Mouse (Mus musculus): Measurements from ENCODE around the gene Fam76b.
A peak's percentile ranks its signal among the peaks of the same experiment; 100 is the strongest.
"Not testable (repeated sequence)": the region's sequence is repeated elsewhere in the genome, so short reads cannot be mapped to it uniquely, and the experiment has no call there.

Gene Fam76b

DNA sequence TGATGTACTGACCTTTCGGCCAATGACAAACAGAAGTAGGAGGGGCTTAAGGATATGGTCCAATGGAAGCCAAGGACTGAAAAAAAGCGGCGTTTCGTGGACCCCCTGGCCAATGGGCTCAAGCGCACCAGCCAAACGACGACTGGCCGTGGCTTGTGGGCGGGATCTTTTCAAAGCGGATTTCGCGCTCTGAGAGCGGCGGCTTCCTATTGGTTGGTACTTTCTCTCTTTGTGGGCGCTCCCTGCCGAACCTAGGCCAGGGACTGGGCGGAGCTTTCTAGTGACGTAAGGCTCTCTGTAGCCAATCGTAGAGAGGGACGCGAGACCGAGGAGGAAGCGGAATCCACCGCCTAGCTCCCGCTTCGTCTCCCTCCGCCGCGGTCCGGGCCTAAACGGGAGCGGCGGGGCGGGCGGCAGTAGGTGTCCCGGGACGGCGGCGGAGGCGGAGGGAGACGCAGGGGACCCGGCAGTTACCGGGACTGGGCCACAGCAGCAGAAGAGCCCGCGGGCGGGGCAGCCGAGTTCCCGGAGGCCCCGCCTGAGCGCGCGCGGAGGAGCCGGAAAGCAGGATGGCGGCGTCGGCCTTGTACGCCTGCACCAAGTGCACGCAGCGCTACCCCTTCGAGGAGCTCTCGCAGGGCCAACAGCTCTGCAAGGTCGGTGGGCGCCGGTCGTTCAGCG is at the start of gene Fam76b:
Gene Fam76b, plus strand, starts transcription at position 311 of the 681 bp plus-strand sequence.
- peak; percentile 100 for DNase-seq (ENCODE audit: low read depth)

DNA sequence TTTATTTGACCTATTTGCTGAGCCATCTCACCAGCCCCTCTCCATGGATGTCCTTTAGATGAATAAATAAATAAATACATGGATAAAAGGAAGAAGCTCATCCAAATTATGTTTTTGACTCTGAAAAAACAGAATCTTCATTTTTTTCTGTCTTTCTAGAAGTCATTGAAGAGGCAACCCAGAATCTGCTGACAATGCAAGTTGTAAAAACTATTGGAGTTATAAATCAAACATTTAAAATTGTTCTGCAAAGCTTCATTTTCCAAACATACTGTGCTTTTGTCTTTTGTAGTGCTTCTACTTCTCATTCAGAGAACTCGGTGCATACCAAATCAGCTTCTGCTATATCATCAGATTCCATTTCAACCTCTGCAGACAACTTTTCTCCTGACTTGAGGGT is 45.5 kb upstream of the Fam76b start:
- no peak for DNase-seq (ENCODE audit: low read depth)

DNA sequence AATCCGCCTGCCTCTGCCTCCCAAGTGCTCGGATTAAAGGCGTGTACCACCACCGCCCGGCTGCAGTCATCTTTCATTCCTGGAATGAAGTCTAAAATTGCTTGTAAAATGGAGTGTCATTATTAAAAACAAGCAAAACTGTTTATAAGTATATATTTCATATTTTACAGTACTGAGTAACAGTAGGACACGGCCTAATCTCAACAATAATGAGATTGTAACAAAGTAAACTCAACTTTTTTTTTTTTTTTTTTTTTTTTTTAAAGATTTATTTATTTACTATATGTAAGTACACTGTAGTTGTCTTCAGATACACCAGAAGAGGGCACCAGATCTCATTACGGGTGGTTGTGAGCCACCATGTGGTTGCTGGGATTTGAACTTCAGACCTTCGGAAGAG is 36.7 kb upstream of the Fam76b start:
- not testable (repeated sequence) for DNase-seq (ENCODE audit: low read depth)

DNA sequence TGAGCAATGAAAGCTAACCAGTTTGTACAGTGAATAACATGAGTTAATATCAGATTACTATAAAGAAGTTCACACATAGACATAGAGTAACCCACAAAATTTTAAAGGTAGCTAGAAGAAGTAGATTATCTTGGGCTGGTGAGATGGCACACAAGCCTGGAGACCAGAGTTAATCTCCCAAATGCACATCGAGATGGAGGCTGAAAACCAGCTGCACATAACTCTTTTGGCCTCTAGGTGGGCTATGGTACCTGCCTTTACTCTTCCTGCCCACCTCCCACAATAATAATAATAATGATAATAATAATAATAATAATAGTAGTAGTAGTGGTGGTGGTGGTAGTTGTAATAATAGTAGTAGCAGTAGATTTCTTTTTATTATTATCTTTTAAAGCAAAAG is 33.2 kb upstream of the Fam76b start:
- no peak for DNase-seq (ENCODE audit: low read depth)

DNA sequence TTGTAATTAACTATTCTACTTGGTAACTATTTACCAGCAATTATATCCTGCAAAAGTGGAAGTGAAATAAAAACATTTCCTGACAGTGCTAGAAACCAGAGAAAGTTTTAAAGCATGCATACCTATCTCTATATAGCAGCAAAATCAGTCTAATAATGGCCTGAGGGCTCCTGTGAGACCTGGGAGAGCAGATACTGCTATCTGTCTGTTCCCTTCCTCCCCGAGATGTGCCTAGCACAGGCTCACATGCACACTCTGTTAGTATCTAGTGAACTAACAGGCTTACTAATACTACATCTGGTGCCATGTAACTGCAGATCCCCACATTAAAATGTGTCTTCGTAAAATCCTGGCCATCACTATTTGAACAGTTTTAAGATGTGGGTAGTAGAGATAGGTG is 32.8 kb upstream of the Fam76b start:
- DNase-seq (ENCODE audit: low read depth): no peak

DNA sequence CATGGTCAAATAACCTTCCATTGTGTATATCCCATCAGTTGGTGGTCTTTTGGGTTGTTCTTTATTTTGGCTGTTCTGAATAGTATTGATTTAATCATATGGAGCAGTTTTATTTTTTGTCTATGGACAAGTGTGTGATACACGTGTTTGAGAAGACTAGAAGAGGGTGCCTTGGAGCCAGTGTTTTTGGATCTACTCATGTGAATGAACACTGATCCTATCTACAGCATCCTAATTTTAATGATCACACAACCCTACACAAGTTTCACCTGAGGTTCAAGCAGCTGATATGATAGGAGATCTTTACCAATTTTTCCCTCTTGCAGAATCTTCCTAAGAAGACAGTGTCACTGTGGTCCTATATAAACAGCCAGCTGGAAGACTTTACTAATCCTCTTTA is 23.0 kb upstream of the Fam76b start:
- no peak for DNase-seq (ENCODE audit: low read depth)

DNA sequence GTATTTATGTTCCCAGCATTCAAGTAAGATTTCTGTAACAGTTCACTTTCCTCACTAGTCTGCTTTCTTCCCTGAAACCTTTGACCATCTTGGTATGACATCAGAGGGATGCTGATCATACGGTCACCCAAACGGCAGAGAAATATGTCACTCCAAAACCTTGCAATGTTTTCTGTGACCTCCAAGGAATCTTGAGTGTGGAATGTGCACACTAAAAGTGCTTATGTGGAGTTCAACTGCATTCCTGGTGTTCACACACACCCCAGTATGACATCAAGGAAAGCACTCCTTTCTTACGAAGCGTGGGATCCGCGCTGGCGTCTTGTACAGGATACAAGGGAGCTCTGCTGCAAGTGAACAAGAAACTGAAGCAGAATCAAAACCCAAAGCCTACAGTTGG is 20.7 kb upstream of the Fam76b start:
- no peak for DNase-seq (ENCODE audit: low read depth)

DNA sequence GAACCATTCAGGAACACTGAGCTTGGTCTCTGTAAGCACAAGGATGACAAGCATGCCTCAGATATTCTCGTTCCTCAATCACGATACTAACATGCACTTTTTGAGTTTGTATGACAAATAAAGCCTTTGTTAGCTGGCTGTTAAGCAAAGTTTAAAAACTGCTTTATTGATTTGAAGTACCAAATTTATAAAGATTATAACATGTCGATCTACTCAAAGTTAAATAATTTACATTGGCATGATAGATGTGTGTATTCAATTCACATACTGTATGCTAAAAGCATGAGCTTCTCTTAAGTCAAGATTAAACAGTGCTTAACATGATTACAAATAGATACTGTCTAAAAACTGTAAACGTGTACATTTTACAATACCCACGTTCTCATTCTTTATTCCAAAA is 19.9 kb upstream of the Fam76b start:
- no peak for DNase-seq (ENCODE audit: low read depth)

DNA sequence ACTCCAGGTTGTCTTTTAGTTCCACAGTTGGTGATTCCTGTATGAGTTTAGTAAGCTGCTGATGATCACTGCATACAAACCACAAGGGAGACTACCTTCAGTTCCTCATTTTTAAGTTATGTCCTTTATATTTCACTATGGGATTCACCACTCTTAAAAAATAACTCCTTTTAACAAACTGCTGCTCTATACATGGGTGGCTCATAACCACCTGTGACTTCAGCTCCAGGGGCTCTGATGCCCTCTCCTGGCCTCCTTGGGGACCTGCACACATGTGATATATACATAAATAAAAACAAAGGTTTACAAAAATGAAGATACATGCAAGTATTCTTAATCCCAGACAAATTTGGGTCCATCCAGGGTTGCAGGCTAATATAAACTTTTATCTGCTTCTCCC is 17.6 kb upstream of the Fam76b start:
- DNase-seq (ENCODE audit: low read depth): no peak

DNA sequence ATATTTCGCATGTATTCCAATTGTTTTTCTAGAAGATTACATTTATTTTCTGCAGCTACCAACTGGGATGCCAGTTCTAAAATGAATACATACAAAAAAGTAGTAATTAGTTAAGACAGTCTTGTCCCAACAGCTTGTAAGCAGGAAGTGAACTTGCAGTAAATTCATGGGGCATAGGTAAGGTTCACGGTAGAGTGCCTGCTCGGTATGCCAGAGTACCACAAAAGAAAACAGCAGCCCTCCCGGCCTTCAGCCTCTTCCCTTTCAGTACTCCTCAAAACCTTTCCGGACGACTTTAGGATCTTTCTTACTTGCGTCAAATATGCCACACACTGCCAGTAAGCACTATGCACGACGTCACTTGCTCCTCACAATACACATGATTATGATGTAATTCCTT is 9.1 kb upstream of the Fam76b start:
- DNase-seq (ENCODE audit: low read depth): no peak

DNA sequence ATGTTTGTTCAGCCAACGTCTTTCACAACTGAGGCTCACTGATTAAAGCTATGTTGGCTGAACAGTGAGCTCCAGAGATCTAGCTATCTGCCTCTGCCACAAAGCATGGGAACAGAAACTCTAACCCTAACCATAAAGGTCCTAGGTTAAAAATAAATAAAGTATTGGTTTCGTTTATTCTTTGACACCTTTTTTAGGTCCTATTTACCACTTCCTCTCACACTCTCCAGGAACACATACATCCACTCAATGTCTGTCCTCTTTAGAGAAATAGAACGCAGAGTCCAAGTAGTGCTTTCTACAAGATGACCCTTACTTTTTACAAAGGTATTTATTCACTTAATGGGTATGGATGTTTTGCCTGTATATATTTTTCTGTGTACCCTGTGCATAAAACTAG is 6.7 kb upstream of the Fam76b start:
- DNase-seq (ENCODE audit: low read depth): no peak

DNA sequence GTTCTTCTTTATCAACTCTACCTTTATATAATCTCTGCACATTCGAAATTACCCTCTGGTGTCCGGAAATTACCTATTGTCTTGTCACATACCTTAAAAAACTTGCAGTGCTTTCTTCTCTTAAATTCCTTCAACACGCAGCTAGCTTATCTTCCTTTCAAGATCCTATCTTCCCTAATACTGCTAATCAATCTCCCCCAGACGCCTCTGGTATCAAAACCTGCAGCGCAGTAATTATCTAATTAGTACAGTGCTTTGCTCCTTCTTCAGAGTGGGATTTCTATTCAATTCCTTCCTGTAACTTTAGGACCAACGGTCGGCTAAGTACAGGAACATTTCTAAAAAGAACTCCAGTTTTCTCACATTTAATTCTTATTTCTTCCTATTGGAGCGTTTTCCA is 1.6 kb upstream of the Fam76b start:
- no peak for DNase-seq (ENCODE audit: low read depth)

DNA sequence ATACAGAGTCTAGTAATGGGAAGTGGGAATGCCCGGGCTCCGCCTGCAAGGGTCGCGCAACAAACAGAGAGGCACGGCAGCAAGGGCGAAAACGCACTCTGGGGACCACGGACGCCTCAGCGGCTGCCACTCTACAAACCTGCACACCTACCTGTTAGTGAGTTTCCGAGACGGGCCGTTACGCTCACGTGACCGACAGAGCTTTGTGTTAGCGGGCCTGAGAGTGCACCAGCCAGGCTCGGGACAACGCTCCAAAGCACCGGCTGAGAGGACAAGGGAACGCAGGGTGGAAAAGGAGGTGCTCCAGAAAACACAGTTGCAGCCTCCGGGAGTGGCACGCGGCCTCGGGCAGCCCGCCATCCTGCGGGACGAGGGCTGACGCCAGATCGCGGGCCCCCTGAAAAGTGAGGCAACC is 1.1 kb upstream of the Fam76b start:
- peak; percentile 78 for DNase-seq (ENCODE audit: low read depth)

DNA sequence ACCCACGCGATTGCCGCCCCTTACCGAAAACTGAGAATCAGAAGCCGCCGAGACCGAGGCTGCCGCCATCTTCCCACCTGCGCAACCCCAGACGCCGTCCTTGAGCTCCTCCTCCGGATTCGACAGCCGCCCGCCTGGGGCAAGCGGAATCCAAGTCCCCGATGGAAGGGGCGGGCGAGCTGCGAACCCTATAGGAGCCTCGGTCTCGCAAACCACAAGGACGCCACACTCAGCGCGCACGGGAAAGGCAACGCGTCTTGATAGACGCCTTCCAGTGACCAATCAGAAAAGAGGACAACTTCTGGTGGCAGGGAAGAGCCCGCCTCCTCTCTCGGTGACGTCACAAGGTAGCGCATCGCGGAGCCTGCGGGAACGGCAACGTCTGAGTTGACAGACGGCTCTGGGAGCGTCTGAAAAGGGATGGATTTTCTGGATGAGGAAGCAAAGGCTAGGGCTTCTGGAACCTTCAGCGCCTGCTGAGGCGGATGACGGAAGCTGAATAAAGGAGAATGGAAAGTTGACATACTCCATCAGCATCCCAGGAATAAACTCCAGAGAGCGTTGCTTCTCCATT is 597 bp upstream of the Fam76b start, which contains the start of gene Cep57:
Gene Cep57, minus strand, starts transcription at position 276 of the 574 bp plus-strand sequence.
- peak; percentile 99 for DNase-seq (ENCODE audit: low read depth)

DNA sequence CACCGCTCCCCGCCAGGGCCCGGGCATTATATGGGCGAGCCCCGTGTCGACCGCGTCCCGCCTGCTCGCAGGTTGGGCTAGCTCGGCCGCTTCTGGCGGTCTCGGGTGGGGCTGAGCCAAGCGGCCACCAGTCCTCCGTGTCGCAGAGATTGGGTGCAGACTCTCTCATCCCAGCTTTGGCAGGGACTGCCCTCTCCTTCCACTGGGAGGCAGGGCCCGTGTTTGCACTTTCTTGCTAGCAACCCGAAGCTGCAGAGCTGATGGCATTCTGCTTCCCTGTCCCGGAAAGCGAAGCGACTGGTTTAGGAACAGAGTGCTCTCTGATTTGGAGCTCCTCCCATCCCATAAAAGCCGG is 548 bp downstream of the Fam76b start:
- no peak for DNase-seq (ENCODE audit: low read depth)

DNA sequence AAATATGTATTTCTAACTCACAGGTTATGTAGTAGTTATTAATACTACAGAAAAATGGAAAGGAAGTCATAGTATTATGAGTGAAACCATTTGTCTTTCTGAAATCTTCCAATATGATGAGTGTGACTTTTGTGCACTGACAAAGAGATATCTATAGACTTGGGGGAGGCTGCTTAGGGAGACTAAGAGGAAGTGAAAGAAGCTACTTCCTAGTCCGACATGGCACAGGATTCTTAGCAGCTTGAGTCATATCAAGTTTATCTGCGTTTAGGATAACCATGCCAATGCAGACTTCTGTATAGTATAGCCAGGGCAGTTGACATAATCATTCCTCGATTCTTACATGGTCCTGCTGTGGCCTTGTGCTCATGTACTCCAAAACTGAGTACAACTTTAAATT is 7.7 kb downstream of the Fam76b start:
- DNase-seq (ENCODE audit: low read depth): no peak

DNA sequence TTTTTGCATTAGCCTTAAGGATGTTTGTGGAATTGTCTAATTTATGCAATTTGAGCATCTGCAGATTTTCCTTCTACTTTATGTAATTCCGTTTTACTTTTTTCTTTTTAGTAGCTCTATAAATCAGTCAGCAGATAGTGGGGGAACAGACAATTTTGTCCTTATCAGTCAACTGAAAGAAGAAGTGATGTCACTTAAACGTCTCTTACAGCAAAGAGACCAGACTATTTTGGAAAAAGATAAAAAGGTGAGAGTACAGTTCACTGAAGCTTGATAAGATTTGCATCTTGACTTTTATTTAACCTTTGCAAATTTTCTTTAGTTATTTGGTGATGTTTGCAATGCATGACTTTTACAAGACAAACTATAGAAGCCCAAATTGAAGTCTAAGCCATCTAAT is 9.2 kb downstream of the Fam76b start:
- no peak for DNase-seq (ENCODE audit: low read depth)

DNA sequence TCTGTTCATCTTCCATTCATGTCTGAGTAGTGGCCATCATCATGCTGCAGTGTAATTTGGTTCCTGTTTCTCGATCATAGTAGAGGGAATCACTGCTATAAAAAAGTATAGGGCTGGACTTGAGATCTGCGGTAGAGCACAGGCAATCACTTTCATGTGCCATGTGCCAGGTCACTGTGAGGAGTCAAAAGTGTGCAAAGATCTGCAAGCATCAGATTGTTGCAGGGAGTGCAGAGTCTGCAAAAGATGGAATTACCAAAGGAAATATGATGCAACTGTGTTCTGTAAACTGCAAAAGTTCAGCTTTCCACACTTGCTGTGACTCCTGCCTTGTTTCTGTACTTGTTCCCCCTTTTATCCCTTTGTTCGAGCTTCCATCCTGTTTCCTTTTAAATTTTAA is 20.1 kb downstream of the Fam76b start:
- DNase-seq (ENCODE audit: low read depth): no peak

DNA sequence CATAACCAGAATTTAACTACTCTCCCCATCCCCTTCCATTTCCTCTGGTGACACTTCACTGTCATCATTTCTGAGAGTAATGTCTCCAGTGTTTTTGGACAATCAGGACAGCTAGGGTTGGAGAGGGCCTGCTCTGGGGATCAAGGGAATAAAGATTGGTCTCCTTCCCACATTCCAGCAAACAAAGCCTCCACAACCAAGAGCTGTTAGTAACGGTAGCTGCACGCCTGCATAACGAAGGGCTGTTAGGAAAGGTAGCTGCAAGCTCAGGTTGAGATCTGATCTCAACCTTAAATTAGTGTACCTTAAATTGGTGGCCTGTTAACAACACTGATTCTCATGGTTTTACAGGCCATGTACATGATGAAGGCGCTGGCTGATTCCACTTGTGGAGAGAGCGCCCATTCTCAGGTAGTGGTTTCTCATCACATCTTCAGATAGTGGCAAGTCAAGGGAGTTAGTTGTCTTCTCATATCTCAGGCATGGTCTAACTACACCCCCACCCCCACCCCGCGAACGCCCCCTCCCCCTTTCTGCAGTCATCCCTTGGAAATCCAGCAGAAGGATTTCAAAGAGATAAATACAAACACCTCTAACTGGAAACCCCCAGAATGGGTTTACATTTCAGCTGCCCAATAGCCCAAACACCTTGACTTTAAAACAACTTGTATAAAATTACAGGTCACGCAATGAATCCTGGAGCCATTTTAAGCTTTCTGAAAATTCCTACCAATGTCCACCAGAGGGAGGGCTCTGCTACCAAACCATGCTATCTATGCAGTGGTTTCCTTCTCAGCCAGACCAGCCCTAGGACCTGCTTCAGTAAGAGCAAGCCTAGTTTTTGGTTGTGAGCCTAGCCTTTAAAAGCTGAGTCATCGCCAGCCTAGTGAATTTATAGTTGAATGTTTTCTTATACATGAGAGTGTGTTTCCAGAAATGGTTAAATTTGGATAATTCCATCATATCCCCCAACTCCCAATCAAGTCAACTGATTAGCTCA is 21.3 kb downstream of the Fam76b start:
- DNase-seq (ENCODE audit: low read depth): peak; percentile 53

DNA sequence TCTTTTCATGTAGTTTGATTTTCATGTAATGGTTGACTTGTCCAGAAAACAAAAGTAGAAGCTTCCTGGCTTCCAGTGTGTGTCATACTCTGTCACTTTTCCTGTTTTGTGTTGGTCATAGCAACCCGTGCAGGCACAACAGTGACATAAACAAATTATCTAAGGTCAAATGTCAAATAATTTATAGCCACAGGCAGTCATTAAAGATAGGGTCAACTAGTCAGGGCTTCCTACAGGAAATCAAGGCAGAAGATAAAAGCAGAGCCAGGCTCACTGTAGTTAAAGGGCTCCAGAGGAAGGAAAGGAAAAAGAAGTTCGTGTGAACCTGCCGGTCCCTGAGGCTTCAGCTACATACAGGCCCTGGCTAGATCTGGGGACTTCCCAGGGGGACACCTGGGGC is 26.4 kb downstream of the Fam76b start:
- DNase-seq (ENCODE audit: low read depth): no peak

DNA sequence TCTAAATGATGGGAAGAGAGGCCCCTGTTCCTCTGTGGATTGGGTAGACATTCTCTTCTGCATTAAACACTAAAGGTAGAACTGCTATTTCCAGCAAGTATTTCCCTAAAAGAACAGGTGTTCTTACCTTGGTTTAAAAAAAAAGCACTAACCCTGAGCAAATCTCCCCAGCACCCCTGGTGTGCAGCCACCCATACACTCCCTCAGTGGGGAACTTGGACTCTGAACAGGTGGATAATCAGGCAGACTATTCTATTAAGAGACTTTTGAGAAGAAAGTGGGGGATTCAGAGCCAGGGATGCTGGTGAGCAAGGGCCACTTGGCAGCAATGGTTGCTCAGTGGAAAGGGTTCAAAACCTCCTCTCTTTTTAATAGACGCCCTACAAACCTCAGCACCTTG is 28.7 kb downstream of the Fam76b start:
- DNase-seq (ENCODE audit: low read depth): no peak

DNA sequence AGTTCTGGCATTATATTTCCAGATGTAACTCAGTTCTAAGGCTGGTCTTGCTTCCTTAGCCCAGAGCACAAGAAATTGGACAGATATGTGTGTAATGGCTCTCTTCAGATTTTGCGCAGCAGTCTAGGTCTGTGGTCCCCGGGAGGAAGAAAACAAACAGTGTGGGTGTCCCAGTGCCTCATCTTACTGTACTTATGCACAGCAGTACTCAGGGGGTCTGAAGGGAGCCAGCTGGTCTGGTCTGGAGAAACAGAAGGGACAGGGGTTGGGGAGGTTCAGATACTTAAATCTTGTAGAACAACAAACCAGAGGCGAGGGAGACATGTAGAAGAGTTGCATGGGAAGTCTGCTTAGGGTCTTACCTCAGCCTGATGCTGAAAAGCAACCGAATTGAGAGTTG is 29.3 kb downstream of the Fam76b start:
- no peak for DNase-seq (ENCODE audit: low read depth)

DNA sequence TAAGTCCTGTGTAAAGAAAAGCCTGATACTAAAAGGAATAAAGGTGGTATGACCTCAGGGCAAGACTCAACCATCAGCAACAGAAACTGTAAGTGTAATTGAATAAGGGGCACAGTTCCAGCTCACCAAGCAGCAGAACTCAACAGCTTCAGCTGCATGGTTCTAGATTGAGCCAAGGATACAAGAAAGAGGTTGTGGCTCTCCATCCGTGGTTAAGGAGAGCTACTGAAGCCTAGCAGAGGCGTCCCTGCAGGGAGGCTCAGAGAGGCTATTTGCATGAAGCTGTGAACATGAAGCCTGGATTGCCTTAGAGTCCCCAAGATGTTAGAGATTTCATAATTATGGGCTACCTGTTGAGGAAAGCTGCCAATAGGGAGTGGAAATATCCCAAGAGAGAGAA is 40.1 kb downstream of the Fam76b start:
- no peak for DNase-seq (ENCODE audit: low read depth)
